Mouse (Mus musculus) embryo, embryonic 10 days (tissue): ENCODE measurements around the gene Nfkb2.
A peak's percentile ranks its signal among the peaks of the same experiment; 100 is the strongest.

Experiments used
- DNase-seq: peaks from one replicate; pipeline ENCODE4 v3.0.0-alpha.2; 2015; ENCODE audit warnings: low spot score

Gene Nfkb2

DNA sequence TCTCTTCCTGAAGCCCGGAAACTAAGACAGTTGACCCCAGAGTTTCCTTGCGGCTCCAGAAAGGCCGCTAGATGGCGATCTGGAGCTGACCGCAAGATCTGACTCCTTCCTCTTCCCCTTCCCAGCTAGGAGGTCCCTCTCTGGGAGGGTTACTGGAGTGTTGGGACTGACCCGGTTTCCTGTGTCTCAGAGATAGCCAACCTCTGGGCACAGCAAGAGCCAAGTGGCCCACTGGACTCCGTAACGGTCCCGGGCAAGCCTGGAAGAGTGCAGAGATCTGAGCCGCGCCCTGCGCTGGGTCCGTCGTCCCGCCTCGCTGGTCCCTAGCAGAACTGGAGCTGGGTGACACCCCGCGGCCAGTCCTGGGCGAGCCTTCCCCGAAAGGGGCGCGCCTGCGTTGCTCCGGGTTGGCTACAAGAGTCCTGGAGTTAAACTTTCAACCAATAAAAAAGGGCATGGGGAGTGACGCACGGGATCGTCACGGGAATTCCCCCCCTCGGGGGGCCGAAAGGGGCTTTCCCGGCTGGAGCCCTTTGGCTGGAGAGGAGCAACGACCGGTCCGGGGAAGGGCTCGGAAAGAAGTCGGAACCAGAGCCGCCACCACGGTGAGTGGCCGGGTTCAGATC, at the start of gene Nfkb2:
Nfkb2 (plus strand) TSS at position 105 of the 626 bp plus-strand sequence.
- DNase-seq = peak; percentile 89

DNA sequence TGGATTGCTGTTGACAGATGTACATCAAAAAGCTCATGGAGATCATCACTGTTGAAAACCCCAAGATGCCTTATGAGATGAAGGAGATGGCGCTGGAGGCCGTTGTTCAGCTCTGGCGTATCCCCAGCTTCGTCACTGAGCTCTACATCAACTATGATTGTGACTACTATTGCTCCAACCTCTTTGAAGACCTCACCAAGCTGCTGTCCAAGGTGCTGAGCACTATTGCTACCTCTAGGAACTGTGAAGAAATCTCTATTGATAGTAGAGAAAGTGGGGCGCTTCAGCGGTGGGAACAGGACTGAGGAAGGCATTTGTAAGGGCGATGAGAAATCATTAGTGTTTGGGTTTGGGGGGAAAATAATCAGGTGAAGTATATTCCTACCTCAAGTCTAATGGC, 39.4 kb upstream of the Nfkb2 start:
- DNase-seq = peak; percentile 35

DNA sequence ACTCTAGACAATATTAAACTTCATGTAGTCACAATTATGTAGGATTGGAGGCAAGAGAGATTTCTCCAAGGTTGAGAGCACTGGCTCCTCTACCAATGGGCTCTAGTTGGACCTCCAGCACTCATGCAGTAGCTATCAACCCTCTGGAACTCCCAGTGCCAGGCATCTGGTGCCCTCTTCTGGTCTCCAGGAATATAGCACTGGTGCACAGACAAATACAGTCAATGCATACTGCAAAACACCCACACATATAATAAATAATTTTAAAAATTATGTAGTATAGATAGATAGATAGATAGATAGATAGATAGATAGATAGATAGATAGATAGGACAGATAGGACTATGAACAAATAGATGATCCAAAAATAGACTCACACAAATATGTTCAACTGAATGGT, 28.8 kb upstream of the Nfkb2 start:
- peak; percentile 20 for DNase-seq

DNA sequence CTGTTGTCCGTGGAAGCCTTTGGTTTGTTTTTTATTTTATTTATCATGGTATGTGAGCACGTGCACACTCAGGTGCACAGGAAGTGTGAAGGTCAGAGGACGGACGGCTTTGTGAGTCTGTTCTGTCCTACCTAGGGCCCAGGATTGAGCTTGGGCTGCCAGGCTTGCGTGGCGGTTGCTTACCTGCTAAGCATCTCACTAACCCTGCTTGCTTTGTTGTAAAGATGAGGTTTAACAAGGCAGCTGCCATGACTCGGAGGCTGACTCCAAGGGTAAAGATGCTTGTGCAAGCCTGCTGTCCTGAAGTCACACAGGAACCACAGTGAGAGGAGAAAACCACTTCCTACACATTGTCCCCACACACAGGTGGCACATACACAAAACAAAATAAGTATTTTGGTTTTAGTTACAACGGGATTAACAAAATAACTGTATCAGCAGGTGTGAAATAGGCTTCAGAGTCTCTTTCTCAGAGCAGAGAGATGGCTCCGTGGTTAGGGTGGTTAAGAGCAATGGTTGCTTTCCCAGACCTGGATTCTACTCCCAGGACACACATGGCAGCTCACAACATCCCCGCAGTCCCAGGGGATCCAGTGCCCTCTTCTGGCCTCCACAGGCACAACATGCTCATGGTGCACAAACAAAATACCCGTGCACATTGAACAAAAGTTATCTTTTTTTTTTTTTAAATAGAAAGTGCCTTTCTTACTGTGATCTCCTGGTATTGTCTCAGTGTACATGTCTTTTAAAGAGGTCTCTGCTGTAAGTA, 21.9 kb upstream of the Nfkb2 start:
- no peak for DNase-seq

DNA sequence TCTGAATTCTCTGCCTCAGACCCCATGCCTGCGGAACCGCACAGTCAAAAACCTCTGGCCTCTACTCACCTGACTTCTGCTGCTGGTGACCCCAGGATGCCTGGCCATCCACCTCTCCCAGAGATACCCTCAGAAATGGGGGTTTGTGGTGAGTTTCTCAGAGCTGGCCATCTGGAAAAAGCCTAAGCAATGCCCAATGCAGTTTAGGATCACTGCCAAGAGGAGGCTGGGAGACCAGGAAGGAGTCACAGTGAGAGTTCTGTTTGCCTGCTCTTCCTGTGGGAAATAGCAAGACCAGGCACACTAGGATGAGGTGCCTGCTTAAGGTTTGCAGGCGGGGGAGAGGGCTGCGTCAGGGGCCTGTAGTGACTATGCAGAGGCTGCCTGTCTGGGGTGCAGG, 19.4 kb upstream of the Nfkb2 start:
- DNase-seq = no peak

DNA sequence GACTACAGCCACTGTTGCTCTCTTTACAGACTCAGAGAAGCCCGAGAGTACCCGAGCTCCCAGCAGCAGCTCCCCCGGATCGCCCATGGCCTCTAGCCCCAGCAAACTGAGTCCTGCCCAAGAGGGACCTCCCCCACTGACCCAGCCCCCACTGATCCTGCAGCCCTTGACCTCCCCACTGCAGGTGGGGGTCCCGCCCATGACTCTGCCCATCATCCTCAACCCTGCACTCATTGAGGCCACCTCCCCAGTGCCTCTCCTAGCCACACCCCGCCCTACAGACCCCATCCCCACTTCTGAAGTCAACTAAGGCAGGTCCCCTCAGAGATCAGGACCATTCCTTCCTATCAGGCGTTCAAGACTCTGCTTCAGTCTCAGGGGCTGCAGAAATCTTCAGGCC, 18.5 kb upstream of the Nfkb2 start:
- no peak for DNase-seq

DNA sequence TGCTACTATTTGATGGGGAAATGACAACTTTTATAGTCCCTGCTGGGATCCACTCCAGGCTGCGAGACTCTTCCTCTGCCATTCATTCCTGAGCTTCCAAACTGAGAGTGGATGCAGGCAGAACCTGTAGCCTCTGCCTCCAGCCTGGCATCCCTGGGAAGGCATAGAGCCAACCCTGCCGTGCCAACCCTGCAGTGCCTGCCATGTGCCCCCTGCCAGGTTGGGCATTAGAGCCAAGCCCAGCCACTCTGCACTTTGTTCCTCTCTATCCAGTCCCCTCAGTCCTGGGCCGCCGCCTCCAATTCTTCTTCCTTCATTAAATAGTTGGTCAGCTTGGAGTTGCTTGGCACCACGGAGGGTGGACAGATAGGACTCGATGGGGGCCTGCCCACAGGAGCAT, 18.1 kb upstream of the Nfkb2 start:
- DNase-seq = no peak

DNA sequence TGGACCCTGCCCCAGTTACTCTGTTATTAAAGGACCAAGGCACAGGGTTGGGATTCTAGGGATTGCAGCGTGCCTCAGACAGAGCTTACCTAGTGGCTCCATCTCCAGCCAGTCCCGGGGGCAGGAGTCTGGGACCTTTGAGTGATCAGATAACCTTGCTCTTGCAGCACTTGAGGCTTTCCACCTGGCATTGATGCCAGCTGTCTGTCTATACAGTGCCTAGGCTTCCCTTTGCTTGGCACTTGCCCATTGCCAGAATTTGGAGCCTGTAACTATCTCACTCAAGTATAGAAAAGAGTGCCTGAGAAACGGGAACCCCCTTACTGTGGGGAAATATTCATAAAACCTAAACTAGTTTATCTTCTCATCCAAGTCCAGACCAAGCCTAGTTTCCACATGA, 17.2 kb upstream of the Nfkb2 start:
- DNase-seq = no peak

DNA sequence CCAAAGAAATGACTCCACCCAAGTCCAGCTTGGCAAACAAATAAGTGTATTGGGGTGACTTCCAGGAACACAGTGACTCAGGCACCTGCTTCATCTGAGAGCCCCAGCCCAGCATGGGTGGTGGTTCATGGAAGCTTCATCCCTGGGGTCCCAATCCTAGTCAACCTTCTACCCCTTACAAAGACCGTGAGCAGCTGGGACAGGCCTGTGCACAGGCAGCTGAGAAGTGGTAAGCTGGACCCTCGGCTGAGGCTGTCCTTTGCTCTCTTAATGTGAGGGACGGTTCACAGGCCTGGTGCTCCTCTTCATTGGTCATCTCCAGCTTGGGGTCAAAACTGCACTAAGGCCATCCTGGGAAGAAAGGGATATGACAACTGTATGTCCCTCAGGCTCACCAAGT, 16.6 kb upstream of the Nfkb2 start:
- no peak for DNase-seq

DNA sequence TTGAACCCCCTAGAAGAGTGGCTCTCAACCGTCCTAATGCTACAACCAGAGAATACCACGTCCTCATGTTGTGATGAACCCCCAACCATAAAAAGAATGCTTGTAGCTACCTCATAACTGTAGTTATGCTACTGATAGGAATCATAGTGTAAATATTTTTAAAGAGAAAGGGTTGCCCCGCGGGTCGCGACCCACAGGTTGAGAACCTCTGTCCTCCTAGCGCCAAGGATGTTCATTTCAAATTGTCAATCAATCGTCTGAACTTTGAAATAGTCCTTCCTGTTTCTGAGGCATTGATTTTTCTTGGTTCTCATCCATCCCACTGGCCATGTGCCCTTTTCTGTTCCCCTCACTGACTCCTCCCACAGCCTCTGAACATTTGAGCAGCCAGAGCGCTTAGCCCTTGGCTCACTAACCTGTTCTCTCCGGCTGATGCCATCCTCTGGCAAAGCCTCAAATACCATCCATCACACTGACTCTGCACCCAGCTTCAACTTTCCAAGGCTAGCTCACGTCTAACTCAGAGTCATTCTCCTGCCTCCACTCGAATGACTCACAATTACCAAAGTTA, 13.5 kb upstream of the Nfkb2 start:
- DNase-seq = no peak

DNA sequence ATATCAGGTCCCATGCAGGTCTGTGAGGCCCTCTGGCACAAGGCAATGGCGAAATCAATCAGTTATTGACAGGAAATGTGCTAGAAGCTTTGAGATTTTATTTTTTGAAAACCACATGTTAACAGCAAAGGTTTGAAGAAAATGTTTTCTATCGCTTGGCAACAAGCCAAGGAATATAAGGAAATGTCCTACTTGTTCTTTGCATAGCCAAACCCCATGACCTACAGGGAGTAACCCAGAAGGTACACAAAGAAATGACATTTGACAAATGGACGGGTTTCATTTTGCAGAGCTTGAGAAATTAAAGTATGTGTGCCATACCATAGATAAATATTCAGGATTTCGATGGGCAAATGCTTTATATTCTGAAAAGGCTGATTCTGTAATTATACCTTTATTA, 7.2 kb upstream of the Nfkb2 start:
- no peak for DNase-seq

DNA sequence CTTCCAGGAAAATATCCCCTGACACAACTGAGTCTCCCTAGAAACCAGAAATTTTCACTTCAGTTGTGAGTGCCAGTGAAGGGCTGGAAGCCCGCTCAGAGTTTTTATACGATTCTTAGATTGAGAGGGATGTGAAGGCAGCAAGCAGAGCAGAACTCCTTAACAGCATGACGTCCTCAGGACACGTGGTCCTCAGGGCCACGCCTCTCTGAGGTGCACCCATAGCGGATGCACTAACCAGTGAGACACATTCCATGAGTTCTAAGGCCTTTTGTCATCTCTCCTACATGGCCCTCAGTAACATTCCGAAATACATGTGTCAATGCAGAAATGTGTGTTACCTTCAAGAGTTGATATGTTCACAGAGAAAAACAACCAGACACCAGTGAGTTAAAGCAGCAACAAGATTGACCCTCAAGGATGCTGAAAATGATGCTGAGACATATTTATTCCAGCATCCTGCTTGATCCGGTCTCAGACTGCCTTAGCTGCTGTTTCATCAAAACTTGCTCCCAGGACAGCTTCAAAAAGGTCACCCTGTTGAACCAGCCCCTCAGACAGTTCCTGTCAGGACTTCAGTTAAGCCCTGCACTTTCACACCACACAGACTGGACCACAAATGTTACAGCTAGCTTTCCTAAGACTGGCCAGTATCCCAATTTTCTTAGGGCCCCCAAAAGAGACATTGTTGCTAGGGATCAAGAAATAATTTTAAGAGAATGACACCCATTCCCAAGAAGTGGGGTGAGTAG, 3.6 kb upstream of the Nfkb2 start:
- no peak for DNase-seq

DNA sequence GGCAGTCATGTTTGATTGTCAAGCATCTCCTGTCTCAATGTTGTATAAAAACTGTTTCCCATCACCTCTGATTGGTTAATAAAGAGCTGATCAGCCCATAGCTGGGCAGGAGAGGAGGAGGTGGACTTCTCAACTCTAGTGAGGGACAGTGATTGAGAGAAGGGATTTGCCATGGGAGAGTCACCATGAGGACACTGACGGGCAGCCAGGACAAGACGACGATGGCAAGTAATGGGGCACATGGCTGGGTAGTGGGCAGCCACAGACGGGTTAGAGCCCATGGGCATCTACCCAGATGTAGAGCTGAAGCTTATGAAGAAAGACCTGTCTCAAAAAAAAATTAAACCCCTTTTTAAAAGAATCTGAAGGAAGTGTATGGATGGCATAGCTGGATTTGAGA, 1.6 kb upstream of the Nfkb2 start:
- no peak for DNase-seq

DNA sequence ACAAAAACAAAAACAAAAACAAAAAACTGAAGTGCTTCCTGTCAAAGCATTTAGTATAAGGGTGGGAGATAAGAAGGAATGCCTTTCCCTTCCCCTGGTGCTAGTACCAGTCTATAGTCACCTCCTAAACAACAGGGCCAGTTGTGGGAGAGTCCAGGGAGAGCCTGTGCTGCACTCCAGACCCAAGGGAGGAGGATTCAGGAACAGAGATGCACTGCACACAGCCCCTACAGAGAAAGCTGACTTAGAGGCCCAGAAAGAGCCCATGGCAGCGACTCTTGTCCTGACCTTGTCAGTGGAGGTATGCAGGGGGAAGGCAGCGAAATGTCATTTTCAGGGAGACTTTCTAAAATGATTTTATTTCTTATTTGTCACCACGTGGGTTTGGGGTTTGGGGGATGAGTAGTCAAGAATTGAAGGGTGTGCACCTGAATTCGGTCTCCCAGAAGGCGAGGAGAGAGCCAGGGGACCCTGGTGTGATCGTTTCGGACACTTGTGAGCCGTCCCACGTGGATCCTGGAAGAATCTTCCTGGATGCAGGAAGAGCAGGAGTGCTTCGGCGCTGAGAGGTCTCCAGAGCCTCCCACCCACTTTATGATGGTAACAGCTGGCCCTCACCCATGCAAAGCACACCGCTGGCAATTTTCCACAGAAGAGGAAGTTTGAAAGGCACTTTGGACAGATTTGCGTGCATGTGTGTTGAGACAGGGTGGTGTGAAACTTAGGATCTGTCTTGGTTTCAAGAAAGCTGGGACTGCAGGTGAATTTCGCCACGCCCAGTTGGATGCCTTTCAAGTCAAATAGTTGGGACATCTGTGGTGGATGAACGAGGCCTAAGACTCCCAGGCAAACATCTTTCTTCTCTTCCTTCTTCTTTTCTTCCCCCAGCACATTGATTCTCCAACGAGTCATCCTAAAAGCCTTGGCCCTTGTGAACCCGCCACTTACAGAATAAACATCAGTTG, 587 bp upstream of the Nfkb2 start:
- no peak for DNase-seq

DNA sequence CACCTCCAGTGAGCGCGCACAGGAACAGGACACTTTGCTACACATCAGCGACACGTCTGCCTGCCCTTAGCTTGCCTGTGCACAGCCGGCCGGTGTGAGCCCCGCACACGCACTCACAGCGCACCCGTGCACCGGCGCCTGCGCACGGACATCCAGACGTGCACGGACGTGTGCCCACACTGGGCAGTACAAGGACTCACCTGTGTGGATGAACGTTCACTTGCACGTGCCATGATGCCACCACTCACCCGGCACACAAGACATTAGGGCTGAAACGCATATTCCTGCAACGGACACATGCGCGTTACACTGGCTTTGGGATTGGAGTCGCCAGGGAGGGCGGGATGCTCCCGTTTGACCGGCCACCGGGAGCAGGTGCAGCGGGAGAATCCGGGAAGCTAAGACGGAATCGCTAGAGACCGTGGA, 801 bp downstream of the Nfkb2 start:
- peak; percentile 47 for DNase-seq

DNA sequence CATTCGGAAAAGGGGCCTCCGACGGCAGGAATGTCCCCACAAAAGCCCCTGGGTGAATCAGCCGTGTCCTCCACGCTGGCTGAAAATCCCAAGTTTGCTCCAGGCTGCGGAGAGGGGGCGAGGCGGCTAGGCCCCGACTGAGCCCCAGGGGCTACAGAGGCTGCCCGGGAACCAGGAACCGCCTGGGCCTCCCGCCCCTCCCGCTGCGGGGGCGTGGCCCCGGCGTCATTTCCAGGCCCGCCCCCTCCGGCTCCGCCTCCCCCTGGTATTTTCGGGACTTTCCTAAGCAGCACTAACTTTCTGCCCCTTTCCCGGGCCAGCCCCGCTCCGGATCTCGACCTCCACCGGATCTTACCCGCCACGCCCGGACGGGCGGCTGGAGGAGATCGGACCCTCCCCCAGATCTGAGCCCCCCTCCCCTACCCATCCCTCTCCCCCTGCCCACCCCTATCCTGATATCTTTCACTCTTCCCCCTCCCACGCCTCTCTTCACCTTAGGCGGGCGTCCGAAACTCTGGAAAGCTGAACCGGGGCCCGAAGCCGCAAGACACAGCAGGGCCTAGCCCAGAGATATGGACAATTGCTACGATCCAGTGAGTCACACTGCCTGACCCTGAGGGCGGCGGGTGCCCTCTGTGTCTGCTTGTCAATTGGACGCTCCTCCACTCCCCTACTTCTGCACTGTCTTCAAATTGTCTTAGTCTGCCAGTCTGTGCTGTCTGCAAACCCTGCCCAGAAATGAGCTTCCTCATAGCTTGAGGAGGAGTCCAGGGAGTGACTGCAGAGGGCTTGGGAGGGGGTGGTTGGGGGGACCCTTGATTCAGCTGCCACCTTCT, 1.5 kb downstream of the Nfkb2 start:
- DNase-seq = peak; percentile 75

DNA sequence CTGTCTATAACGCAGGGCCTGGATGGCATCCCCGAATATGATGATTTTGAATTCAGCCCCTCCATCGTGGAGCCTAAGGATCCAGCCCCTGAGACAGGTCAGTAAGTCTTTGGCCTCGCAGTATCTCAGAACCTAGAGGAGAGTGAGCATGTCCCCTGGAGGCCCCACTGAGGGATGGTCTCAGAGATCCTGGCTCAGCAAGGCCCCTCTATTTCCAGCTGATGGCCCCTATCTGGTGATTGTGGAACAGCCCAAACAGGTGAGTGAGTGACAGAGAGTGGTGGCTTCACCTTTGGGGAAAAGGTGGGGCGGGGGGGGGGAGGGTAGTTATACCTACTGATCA, 2.1 kb downstream of the Nfkb2 start:
- DNase-seq = no peak

DNA sequence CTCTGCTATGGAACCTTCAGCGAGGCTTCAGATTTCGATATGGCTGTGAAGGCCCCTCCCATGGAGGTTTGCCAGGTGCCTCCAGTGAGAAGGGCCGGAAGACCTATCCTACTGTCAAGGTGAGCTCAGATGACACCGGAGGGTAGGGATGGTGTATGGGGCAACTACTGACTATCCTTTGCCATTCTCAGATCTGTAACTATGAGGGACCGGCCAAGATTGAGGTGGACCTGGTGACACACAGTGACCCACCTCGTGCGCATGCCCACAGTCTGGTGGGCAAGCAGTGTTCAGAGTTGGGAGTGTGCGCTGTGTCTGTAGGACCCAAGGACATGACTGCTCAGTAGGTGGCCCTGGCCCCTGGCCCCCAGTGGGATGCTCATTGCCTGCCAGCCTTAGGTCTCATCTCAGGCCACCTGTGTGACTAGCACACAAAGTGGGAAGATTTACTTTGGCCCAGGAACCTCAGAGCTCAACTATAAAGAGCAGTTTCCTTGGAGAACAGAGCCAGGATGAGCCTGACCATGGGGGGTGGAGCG, 2.7 kb downstream of the Nfkb2 start:
- DNase-seq = no peak

DNA sequence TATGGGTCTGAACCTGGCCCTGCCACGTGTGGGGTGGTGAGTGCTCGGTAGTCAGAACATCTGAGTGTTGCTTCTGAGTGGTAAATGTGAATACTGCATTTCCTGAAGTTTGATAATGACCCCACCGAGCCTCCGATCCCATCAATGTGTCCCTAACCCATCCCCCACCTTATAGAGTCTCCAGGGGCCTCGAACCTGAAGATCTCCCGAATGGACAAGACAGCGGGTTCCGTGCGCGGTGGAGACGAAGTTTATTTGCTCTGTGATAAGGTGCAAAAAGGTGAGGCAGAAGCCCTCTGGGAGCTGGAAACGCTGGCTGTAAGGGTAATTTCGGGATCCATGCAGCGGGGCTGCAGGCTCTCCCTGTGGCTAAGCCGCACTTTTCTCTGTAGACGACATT, 3.7 kb downstream of the Nfkb2 start:
- DNase-seq = no peak

DNA sequence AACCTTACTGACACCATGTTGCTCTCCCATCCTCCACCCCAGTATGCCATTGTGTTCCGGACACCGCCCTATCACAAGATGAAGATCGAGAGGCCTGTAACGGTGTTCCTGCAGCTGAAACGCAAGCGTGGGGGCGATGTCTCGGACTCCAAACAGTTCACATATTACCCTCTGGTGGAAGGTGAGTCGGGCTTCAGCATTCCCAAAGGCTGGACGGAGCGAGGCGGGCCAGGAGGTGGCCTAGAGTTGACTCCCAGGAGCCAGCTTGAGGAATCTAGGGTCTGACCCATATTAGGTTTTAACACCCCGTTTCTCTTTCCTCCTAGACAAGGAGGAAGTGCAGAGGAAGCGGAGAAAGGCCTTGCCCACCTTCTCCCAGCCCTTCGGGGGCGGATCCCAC, 4.2 kb downstream of the Nfkb2 start:
- DNase-seq = no peak
